Mouse (Mus musculus) ES-Bruce4 (cell line): ENCODE measurements around the gene Dcaf10. TPM values are rescaled to one million over a fixed set of nuclear protein-coding genes. Genes with fewer than 3 reads are reported as not detected.
A peak's percentile ranks its signal among the peaks of the same experiment; 100 is the strongest.

Experiments
- H3K27ac ChIP-seq: 2 replicates; pipeline ENCODE4 v1.5.1; 2012; ENCODE audit warnings: low read length, inconsistent platforms; ENCODE audit not compliant: insufficient read depth
- H3K27me3 ChIP-seq: 2 replicates; pipeline ENCODE4 v1.6.1; 2012; ENCODE audit warnings: mild to moderate bottlenecking, low read length, inconsistent platforms; ENCODE audit not compliant: control insufficient read depth, poor library complexity, insufficient read depth, severe bottlenecking
- H3K36me3 ChIP-seq: 2 replicates; pipeline ENCODE4 v1.6.1; 2012; ENCODE audit warnings: inconsistent platforms, mild to moderate bottlenecking, low read length, moderate library complexity; ENCODE audit not compliant: control insufficient read depth, poor library complexity, insufficient read depth, severe bottlenecking
- H3K4me1 ChIP-seq: one replicate; pipeline ENCODE4 v1.8.1; 2011; ENCODE audit warnings: low read length; ENCODE audit not compliant: control insufficient read depth, insufficient read depth
- H3K4me3 ChIP-seq: 2 replicates; pipeline ENCODE4 v1.5.1; 2011; ENCODE audit warnings: low read depth, mild to moderate bottlenecking, low read length
- H3K9ac ChIP-seq: 2 replicates; pipeline ENCODE4 v1.6.1; 2012; ENCODE audit warnings: low read depth, mild to moderate bottlenecking, inconsistent platforms; ENCODE audit not compliant: poor library complexity, severe bottlenecking
- H3K9me3 ChIP-seq: replicated peaks from 2 replicates; pipeline ENCODE4 v1.6.1; 2012; ENCODE audit warnings: mild to moderate bottlenecking, low read length, inconsistent platforms; ENCODE audit not compliant: control insufficient read depth, poor library complexity, insufficient read depth, severe bottlenecking
- CTCF ChIP-seq: IDR thresholded peaks from one replicate; pipeline ENCODE4 v1.8.1; 2011; ENCODE audit warnings: low read depth, low read length
- EP300 ChIP-seq: IDR thresholded peaks from 2 replicates; pipeline ENCODE4 v1.6.1; 2011; ENCODE audit warnings: low read depth, low read length; ENCODE audit not compliant: insufficient read depth
- POLR2A ChIP-seq: IDR thresholded peaks from one replicate; pipeline ENCODE4 v1.8.1; 2011; ENCODE audit warnings: low read length; ENCODE audit not compliant: insufficient read depth
- polyA plus RNA-seq: library from polyadenylated mRNA; stranded (reverse); fragments of >200 nt; gene quantifications from 2 replicates; pipeline ENCODE4 v1.2.4, GENCODE M21; 2011; ENCODE audit warnings: low read depth; ENCODE audit not compliant: missing spikeins, insufficient read depth, insufficient read length

The Dcaf10 gene
- polyA plus RNA-seq, 1 experiment, result 12.1 TPM

- Histone ChIP-seq H3K27me3 (no peaks in the 10 kb centered on the region), H3K4me1 (no peaks in the 10 kb centered on the region), H3K36me3 (peaks cover 2% of the 10 kb centered on the region; the same call in 1 of the 2 replicates), H3K4me3 (no peak overlapping the region), H3K9ac (no peak overlapping the region; the same call in 1 of the 2 replicates), H3K9me3 (no peaks in the 10 kb centered on the region), H3K27ac (no peak overlapping the region)
- TF ChIP-seq POLR2A (no peak), EP300 (no peak), CTCF (no peak)
Observed at GRCm38 (mm10) chr4:45407001-45407702, 65.3 kb downstream of the Dcaf10 start.

- Histone ChIP-seq H3K27me3 (no peaks in the 10 kb centered on the region), H3K4me3 (peak overlapping the region; percentile 81), H3K4me1 (no peaks in the 10 kb centered on the region), H3K36me3 (peaks cover 2% of the 10 kb centered on the region; the same call in 1 of the 2 replicates), H3K9me3 (no peaks in the 10 kb centered on the region), H3K9ac (peak overlapping the region; percentile 92), H3K27ac (no peak overlapping the region)
- no peak for TF ChIP-seq EP300
- no peak for TF ChIP-seq CTCF
- no peak for TF ChIP-seq POLR2A
Observed at GRCm38 (mm10) chr4:45407703-45408334, 65.9 kb downstream of the Dcaf10 start.

DNA sequence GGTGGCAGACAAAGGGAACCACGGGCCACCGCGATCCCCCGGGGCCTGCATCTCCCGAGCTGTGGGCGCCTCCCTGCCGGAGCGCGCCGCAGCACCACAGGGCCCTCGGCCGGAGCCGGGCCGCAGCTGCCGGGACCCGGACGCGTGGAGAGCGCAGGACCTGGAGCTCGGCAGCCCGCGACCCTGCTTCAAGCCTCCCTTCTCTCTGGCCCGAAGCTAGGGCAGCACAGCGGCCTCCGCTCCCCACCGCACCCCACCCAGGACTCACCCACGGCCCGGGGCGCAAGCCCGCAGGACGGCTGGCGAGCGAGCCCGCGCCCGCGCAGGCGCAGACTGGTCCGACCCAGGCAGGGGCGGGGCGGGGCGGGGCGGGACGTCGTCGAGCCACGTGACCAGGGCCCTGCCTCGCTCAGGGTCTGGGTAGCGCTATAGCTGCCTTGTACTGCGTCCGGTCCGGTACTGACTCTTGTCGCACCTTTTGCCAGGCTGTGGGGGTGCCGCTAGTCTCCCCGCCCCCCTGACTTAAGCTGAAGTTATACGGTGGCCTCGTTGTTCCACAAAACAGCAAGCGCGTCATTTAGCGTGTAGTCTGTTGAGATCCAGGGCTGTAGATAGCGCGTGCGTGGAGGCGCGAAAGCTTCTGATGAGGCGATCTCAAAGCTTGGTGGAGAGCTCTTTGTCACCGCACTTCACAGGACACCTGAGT is 66.7 kb downstream of the Dcaf10 start, which contains the start of gene Slc25a51:
Slc25a51 (minus strand) TSS at position 340 of the 706 bp plus-strand sequence.
- H3K27me3 ChIP-seq, result no peaks in the 10 kb centered on the region
- H3K9ac ChIP-seq, result peak within 1 kb of the TSS; percentile 92
- no peaks in the 10 kb centered on the region for H3K4me1 ChIP-seq
- TF ChIP-seq POLR2A, result peak; percentile 62
- TF ChIP-seq EP300, result no peak
- no peak for TF ChIP-seq CTCF
- H3K4me3 ChIP-seq, result peak within 1 kb of the TSS; percentile 81
- H3K27ac ChIP-seq, result 0 out of 2 replicates have a peak within 1 kb of the TSS, but pooled peaks have one; percentile 21
- peaks cover 2% of the 10 kb centered on the region; the same call in 1 of the 2 replicates for H3K36me3 ChIP-seq
- no peaks in the 10 kb centered on the region for H3K9me3 ChIP-seq

- Histone ChIP-seq H3K27ac (no peak overlapping the region), H3K27me3 (no peaks in the 10 kb centered on the region)
Observed at GRCm38 (mm10) chr4:45409270-45409669, 67.4 kb downstream of the Dcaf10 start.

DNA sequence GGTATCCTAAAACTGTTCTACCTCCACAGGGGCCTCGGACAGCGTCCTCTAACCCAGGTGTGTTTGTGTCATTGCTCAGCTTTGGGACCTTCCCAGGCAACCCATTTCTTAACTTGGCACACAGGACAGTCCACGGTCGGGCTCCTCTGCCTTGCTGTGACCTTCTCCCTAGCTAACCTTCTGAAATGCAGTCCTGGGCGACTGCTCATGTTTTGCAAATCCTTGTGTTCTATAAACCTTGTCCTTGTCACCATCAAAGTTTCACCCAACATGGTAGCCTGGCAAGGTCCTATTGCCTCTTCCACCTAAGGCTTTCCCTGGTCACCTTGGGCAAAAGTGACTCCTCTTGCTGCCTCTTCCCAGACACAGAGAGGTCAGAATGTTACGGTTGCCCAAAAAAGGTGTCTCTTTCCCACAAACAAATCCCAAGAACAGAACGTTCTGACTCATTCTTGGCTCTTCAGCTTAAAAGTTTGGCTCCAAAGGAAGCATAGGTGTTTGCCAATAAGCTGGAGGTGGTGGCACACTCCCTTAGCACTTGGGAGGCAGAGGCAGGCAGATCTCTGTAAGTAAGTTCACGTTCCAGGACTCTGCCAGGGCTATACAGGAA is 69.4 kb downstream of the Dcaf10 start:
- H3K9me3 ChIP-seq, result no peaks in the 10 kb centered on the region
- H3K9ac ChIP-seq, result no peak overlapping the region
- no peaks in the 10 kb centered on the region for H3K4me1 ChIP-seq
- H3K36me3 ChIP-seq, result no peaks in the 10 kb centered on the region
- no peaks in the 10 kb centered on the region for H3K27me3 ChIP-seq
- H3K4me3 ChIP-seq, result no peak overlapping the region
- TF ChIP-seq POLR2A, result no peak
- no peak for TF ChIP-seq EP300
- no peak for TF ChIP-seq CTCF
- no peak overlapping the region for H3K27ac ChIP-seq

More at GRCm38 (mm10) chr4:45409270-45409669, 67.4 kb downstream of the Dcaf10 start:
- H3K36me3 ChIP-seq, result peaks cover under 1% of the 10 kb centered on the region; the same call in 1 of the 2 replicates
- peak overlapping the region; percentile 72 for H3K4me3 ChIP-seq
- H3K9me3 ChIP-seq, result no peaks in the 10 kb centered on the region
- peak overlapping the region; percentile 92 for H3K9ac ChIP-seq
- H3K4me1 ChIP-seq, result no peaks in the 10 kb centered on the region
- TF ChIP-seq CTCF (no peak), EP300 (no peak), POLR2A (no peak)
